Mouse (Mus musculus): ENCODE measurements at regions not wholly inside any gene's neighbourhood (a gene's known extent, or its start where the extent isn't known, plus 50 kb on each side); places are given as distances from the start of the nearest gene placed in this dataset.

DNA sequence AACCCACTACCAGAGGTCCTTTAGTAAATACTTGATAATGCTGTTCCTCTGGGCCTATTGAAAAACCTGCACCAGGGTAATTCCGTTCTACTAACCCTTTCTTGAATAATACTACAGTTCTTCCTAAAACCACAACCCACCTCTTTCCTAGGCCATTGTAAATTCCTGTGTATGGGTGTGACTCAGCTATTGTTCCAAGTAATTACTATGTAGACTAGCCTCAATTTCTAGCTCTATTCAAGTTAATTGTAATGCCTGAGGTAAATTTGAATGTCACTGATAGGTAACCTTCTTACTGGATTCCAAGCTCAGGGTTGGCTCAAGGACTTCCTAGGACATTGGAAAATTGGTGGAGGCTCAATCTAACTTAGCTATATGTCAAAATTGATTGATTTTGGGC lies 185.1 kb upstream of the Slc5a7 start:
- DNase-seq (ENCODE audit: low read depth, low spot score), result peak; percentile 55

DNA sequence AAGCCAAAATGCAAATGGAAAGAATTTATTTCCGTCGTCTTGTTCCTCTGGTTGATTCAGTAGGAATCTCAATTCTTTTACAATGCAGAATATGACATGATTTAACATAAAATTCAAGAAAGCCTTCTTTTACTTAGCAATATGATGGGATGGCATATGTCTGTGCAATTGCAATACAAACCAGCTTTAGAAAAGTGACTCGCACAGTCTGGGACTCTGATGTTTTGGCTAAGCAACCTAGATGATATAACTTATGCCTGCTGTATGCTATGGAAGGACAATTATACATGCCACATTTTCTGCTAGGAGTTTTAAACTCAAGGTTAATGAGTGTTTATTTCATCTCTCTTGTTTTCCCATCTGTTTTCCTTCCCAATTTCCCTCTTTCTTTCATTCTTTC lies 141.1 kb upstream of the Slc5a7 start:
- DNase-seq (ENCODE audit: low read depth, low spot score), result no peak

DNA sequence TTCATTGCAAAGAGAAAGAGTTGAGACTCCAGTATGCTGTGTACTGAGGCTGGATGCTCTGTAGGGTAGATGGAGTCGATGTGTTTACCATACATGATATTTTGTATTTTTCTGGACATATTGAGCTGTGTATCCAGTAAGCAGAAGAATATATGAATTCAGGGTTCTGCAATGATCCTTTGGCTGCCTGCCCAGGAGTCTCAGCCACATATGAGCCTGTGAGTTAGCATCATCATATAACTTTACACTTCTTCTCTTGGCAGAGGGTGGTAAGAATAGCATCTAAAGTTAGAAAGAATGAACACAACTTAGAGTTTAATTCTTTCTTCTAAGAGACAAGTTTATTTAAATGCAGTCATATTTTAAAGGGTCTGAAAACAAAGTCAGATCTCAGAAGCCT lies 139.6 kb upstream of the Slc5a7 start:
- no peak for DNase-seq (ENCODE audit: low read depth, low spot score)

DNA sequence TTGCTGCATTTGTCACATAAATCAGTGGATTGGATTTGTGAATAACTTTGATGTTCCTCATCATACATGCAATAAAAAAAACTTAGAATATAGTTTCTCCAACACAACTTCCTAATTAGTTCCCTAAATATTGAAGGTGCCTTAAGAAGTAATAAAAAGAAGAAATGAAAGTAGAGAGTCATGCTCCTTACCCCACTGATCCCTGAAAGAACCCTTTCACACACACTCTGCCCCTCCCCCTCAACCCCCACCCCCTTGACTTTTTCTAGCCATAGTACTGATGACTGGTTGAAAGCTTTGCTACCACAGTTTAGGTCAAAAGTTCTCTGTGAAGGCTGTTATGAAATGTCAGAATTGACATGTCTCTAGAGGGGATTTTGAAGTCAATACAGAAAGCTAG lies 131.1 kb upstream of the Slc5a7 start:
- no peak for DNase-seq (ENCODE audit: low read depth, low spot score)

DNA sequence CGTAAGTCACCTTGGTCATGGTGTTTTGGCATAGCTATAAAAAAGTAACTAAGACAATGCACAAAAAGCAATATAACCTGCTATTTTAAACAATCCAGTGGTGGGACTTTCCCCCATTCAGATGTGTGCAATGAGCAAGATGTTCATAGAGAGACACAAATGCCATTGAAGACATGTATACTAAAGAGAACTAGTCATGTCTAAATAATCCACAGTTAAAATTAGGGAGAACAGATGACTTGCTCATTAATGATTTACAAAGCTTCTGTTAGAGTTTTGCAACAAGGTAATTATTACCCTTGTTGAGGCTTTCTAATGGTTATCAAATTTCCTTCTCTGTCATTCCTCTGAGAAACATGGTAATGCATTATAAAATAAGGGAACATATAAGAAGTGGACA lies 115.4 kb upstream of the Slc5a7 start:
- DNase-seq (ENCODE audit: low read depth, low spot score), result no peak

DNA sequence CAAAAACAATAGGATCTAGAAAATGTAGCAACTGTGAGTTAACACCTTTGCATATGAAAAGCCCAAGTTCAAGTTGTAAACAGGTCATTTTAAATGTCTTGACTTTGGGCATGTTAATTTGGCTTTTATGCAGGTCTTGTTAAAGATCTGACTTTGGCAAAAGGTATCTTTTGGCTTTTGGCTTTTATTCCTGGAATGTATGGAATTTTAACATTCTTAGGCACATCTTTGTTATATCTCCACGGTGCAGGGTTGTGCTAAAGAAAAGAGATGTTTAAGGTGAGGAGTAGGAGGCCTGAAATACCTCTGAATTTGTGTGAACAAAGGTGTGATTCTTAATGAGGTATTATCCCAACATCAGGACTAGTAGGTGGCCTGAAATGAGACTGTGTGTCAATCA lies 97.6 kb upstream of the Slc5a7 start:
- DNase-seq (ENCODE audit: low read depth, low spot score), result peak; percentile 56

DNA sequence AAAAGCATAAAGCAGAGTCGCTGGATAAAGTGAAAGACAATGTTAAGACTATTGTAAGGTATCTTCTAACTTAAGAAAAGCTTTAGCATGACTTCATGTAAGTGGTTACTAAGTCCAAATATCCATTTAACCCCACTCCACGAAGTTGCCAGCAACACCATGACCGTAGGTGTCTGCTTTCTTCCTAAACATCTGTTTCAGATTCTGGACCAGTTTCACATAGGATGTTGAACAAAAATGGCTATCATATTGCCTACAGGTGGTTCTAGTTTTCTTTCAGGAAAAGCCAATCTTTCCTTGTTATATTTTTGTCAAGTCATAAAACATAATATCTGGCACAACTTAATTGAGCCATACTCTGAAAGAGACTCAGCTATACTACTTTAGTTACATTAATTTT lies 78.7 kb upstream of the Slc5a7 start:
- no peak for DNase-seq (ENCODE audit: low read depth, low spot score)

DNA sequence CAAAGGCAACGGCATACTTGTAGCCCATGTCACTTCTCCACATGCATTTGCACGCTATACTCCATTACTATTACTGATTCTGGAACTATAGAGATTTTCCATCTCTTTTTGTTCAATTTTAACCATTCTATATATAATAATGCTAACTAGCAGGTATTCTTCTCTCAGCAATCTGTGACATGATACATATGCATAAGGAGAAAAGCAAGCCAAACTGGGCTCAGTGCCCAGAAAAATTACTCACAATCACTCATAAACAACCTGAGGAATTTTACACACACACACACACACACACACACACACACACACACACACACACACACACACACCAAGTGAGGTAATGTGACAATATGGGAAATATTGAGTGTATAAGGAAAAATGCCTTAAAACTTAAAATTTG lies 69.8 kb upstream of the Slc5a7 start:
- DNase-seq (ENCODE audit: low read depth, low spot score), result no peak

DNA sequence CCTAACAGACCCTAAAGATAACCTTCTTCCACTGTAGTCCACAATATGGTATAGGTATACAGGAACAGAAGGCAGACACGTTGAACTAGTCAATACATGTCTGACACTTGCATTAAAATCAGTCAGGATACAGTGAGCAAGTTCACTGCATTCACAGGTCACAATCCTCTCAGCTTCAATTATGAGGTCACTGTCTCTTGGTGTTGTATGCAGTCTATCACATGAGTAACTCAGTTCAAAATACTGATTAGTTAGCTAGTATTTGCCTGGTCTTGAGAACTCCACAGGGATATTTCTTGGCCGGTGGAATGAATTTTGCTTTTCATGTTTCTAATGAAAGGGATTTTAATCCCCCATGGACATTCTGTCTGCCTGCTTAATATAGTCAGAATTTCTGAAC lies 69.1 kb upstream of the Slc5a7 start:
- DNase-seq (ENCODE audit: low read depth, low spot score), result no peak

DNA sequence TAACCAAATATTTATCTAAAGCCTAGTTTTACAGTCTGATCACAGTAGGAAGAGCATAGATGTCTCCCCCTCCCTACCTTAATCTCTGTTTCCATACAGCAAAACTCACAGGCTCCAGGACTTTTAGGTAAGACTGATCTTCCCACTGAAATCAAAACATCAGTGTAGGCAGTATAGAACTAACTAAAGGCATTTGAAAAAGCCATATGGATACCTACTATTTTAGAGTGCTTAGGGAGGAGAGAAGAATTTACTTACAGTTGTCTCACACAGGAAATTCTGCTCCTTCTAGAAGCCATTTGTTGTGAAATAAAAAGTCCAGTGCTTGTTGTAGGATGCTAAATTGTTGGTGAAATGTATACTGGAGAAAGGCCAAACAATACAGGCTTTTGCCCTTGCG lies 64.2 kb upstream of the Slc5a7 start:
- no peak for DNase-seq (ENCODE audit: low read depth, low spot score)

DNA sequence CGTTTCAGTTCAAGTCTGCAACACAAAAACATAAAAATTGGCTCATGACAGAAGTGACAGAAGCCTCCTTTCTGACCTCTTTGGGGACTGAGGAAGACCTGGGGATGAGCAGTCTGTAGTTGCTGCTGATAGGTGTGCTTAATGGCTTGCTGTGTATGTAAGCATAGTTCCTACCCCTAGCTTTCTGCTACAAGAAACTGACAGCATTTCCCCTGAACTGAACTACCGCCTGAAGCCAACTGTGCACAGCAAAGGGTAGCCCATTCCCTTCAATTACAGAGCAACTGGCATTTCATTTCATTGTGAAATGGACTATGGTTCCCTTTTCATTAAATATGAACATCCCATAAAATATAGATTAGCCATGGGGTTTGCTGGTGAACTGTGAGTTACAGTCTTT lies 54.2 kb upstream of the Slc5a7 start:
- DNase-seq (ENCODE audit: low read depth, low spot score), result no peak

DNA sequence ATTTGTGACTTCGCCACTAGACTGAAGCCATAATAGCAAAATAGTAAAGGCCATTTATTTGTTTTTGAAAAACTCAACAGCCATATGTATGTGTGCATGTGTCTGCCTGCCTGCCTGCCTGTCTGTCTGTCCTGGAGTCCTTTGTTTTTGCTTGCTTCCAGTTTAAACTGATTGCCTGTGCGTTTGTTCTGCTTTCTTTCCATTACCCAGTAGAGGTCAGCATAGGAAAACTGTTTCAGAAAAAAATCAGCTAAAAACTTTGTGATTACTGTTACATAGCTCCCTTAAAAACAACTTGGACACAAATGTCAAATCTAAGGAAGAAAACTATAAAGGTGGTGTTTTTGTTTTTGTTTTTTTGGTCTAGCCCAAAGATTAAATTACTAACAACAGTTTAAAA lies 52.0 kb upstream of the Slc5a7 start:
- peak; percentile 2 for DNase-seq (ENCODE audit: low read depth, low spot score)

Measured in ZHBTc4 (cell line).